Mouse (Mus musculus): ENCODE data around the gene Irs1.
A peak's percentile ranks its signal among the peaks of the same experiment; 100 is the strongest.

The Irs1 gene

DNA sequence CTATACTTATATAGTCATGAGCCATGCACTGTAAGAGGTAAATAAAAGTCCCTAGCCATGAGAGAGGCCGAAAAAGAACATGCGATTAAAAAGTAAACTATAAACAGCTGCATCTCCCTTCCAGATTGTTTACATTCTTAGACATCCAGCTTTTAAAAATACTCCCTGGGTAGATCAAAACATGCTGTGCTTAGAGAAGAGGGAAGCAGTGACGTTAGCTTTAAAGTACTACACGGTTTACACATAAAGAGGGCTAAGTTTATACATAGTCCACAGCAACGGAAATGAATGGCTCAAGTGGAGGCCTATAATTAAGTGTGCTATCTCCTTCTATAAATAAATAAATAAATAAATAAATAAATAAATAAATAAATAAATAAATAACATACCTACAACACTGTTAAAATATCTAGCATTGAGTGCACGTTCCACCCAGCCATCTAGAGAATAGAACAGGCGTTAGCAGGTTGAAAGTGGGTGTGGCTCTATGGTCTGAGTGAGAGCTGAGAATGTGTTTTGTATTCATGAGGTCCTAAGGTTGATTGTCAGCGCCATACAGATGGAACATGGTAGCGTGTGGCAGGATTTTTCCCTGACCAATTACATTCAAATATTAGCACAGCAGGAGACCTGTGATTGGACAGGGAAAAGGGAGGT is 37.3 kb downstream of the Irs1 start:
- no peak for DNase-seq (ENCODE audit: low spot score in 2 of 2)

DNA sequence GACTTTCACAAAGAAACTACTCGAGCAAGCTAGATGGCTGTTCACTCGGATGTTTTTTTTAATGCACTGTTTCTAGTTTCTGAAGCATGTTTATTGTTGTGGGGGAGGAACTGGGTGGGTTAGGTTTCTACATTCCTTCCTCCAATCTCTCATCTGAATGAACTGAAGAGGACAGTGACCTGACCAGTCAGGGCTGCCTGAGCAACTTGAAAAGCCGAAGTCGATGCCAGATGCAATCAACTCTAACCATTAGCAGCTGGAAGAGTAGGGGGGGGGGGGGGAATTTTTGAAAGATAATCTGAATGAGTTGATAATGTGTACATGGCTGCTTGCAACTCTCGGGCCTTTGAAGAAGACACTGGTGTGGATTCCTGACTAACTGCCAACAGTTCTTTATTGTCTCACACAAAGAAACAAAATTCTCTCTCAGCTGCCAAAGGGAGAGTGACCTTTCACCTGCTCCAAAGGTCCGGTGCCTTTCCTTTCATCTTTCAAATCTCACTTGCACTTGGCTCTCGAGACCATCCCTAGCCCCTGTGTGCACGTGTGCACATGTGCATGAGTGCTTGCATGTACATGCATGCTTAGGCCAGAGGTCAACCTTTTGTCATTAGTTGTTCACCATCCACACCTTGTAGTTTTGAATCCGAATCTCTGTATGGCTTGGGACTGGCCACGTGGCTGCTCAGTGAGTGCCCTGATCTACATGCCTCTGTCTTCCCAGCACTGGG is 43.8 kb downstream of the Irs1 start:
- DNase-seq (ENCODE audit: low spot score in 2 of 2) = no peak

DNA sequence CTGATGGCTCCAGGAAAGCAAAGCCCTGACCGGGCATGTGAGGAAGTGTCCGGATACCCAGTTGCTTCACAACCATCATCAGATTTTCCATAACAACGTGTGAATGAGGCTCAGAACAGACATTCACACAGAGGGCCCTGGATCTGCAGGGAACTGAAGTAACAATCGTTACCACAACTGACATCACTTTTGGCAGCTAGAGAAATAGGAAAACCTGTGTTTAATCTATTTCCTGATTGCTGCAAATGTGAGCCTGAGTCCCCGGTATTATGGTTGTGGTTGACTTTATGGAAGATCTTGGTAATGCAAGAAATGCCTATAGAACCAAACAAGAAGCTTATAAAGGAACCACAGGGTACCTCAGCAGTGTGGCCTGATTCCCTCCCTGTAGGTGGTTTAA is 46.2 kb downstream of the Irs1 start:
- DNase-seq (ENCODE audit: low spot score in 2 of 2) = no peak

DNA sequence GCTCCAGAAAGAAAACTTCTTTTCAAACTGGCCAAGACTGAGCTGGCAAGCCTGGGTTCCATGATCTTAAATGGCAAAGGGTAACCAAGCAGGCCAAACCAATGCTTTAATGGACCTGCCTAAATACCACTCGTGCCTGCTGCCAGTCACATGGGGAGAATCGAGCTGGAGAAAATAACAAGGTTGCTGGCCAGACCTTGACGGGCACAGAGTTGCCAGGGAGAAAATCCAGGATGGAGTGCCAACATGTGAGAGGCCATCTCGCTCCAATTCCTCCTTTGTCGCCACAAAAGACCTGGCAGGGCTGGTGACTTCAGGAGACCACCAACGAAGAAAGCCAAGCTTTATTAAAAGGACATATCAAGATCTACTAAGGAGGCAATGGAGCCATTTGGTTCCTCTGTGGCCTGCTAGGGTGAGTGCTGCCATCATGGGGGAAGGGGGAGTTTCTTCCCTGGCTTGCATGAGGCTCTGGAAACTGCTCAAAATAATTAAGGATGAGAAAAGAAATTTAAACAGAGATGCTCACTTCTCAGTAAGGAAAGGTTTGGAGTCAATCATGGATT is 47.9 kb downstream of the Irs1 start:
- DNase-seq (ENCODE audit: low spot score in 2 of 2) = no peak

DNA sequence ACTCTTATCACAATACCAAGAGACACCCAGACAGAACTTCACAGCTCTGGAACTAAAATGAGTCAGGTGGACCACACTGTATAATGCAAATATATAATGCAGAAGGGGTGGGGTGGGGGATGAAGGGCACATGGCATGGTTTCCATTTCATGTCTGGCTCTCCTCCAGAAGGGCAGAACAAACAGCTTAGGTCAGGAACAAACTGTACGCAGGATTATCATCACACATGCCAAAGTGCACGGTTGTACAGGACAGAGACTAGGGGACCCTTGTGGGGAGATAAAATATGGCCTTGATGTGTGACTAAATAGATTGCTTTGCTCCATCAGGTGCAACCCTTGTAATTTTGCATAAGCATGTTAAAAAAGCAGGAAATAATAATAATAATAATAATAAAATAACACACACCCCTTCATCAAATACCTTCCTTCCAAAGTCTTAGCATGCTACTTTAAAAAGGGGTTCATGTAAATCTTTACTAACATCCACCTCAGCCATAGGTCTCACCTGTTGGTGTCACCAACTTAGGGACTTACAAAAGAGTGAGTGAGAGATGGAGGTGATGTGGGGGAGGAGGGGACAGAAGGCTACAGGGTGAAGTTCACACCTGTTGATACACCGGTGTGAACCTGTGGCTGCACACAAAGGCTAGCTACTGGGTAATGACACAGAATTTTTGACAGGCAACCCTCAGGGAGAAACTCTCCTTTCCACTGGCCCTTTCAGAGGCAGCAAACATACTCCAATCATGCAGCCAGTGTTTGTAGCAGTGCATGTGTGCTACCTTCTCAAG is 51.6 kb downstream of the Irs1 start:
- DNase-seq (ENCODE audit: low spot score in 2 of 2) = no peak

DNA sequence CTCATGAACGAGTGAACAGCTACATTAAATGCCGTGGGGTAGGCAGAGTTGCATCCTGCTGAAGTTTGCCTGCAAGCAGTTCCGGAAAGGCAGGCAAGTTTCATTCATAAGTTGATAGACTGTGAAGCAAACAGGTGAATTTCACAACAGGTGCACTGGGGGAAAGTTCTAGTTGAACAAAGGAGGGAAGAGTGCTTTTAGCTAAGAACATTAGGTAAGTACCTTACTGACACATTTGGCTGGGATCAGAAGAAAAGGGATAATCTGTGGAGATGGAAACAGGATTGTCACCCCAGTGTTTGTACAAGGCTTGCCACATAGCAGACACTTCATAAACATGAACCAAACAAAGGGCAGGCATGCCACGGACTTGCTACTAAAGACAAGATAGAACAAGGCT is 53.0 kb downstream of the Irs1 start:
- no peak for DNase-seq (ENCODE audit: low spot score in 2 of 2)

DNA sequence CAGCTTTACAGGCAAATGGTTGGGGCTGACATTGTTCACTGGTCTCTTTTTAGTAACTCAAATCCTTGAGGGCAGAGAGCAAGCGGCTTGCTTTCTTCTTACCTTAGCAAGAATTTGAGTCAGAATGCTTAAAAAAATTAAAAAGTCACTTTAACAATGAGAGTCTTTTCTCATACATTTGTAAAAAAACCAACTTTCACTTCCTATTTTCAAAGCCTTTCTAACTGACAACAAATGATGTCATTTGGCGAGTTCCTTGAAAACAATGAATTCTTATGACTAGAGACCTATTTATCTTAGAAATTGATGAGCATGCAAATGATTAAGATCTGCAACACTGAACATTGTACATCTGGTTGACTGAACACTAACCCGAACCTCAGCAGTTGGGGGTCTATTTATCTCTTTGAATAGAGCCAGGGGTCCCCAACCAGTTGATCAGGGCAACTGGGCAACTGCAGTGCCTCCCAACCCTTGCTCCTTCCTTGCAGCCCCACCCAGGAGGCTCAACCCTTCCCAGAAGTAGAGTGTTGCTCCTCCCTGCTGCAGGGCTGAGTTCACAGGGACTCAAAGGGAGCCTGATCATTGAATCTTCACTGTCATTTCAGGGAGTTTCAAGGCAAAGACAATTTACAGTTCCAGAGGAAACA is 55.6 kb downstream of the Irs1 start:
- no peak for DNase-seq (ENCODE audit: low spot score in 2 of 2)

DNA sequence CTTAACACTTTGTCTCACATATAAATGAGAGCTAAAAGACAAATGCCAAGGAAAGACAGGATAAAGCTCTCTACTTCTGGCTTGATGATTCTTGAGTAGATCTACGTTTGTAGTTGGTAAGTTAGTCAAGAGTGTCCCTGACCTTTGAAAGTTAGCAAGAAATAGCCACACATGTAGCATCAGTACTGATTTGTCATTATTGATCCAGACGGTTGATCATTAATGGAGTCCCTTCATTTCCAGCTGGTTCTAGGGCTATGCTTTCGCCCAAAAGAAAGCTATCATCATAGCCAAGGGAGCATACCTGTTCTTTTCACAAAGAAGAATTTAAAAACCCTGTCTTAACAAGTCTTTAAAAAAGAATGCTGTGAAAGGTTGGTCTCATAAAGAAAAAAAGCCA is 56.6 kb downstream of the Irs1 start:
- DNase-seq (ENCODE audit: low spot score in 2 of 2) = no peak

DNA sequence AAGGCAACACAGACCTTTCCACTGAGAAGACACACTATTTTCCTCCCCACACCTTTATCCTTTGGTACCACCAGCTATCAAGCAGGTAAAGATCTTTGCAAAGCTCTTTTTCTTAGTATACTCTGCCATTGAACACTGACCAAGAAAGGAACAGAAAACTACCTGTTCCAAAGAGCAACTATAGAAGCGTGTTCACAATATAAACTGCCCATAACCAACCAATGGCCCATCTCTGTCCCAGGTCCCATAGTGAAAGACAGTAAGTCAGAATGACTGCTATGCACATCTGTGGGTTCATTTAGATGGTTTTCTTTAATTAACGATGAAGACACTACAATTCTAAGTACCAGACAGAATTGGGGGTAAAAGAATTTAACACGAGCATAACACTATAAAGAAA is 58.4 kb downstream of the Irs1 start, which contains the start of gene Gm9747:
TSS of gene Gm9747 (plus strand) at position 301 of the 400 bp plus-strand sequence.
- DNase-seq (ENCODE audit: low spot score in 2 of 2) = no peak

DNA sequence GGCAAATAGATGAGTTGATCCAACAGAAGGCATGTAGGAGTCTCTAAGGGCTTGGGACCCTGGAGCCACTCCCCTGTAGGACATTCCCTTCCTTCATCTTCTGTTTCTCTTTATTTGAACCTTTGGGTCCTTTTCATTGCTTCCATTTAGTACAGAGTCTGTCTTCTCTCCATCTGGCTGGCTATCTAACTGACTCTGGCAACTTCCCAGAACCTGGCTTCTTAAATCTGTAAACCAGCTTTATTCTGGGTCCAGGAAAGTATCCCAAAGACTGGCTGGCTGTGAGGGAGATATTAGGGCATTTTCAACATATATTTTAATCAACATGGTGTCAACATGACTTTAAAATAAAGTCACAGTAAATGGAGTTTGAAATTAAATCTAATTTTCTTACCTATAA is 62.4 kb downstream of the Irs1 start:
- no peak for DNase-seq (ENCODE audit: low spot score in 2 of 2)

DNA sequence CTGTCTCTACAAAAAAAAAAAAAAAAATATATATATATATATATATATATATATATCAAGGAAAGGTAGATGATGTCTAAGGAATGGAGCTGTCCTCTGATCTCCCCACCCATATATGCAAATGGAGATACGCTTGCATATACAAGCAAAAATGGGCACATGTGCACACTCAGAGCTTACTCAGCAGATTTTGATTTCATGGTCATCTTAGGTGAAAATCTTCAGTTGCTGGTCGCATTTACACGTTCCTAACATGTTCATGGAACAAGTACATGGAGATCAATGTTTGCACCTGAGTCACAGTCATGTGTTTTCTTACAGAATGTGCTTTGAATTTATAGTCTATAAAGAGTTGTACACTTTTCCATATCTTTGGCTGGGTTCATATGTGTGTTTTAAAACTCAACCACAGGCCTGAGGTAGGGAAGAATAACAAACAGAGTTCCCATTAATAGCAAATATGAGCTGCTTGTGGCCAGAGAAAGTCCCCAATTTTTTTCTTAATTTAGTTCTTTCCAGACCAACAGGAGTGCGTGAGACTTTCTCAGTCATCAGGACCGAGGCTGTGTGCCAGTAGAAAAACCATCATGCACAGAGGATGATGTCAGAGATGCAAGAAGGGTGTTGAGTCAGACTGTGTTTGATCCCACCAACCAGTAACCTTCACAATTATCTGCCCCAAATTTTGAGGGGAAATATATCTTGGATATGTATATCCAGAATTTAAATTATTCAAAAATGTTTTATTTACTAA is 68.0 kb downstream of the Irs1 start:
- no peak for DNase-seq (ENCODE audit: low spot score in 2 of 2)

DNA sequence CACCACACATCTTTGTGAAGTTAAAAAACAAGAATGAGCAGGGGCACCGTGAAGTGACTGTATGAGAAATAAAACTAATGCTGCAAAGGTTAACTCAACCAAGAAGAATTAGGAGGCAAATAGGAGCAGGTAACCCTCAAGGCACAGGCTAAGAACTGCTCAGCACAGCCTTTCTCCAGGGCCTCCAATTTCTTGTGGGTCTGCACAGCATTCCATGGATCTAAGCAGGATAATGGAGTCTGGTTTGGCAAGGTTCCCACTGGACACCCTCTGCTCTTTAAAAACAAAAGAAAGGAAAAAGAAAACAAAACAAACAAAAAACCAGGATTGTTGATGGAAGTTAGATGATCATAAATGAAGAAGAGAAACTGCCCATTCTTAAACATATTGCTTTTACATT is 69.8 kb downstream of the Irs1 start:
- DNase-seq (ENCODE audit: low spot score in 2 of 2) = no peak

DNA sequence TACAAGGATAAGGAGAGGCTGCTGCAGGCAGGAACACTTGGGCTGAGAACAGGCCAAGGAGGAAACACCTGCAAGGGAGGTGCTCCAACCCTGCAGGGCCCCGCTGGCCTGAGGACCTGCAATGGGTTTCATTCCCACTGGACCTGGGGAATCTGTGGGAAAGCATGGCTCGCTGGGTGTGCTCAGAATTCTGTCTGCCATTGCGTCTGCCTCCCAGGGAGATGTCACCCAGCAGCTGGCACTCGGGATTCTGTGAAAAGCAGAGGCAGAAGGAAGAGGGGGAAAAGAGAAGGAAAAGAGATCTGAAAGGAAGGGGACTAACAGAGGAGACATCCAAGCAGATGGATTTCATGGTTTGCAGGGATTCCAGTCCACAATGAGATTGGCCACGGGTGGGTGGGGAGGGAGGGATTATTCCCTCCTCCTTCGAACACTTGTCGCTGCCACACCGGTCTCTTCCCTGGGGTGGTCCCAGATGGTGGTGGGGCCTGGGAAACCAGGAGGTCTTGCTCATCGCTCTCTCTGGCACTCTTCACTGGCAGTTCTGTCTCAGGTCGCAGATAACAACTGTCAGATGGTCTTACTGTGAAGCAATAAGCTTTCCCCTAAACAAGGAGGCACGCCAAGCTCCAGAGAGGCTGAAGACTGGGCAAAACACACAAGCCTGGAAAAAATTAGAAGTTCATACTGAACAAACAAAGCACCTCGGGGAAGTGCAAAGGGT is 70.4 kb downstream of the Irs1 start:
- DNase-seq (ENCODE audit: low spot score in 2 of 2) = no peak

DNA sequence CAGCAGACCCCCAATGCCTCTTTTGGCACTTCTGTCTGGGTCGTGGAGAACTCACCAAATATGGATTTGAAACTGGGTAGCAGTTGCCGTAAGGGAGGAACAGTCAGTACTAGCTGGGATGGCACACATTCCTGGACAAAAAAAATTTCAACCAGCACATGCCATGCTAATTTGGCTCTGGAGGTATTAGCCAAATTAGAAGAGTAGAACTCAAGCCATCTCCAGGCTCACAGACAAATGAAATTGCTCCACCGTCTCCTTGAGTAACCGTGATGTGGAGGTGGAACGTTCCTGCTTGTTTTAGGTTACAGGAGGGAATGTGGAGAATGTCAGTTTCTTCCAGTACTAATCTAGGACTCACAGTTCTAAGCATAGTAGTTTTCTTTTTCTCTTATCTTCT is 83.7 kb downstream of the Irs1 start:
- DNase-seq (ENCODE audit: low spot score in 2 of 2) = no peak

DNA sequence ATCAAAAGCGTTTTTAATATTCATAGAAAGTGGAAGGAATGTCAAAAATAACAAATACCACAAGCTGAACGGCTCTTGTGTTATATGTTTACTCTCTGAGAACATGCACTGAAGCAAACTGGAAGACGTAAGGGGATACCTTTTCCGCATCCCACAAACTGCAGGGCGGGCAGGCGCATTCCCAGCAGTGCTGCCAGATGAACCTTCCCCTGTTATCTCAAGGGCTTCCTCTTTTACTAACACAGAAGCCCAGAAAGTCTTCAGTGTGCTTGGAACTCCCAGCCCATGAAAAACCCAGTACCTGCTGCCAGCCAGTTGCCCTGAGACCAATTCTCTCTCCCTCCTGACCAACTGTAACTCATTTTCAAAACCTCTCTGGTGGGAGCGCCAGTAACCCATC is 90.6 kb downstream of the Irs1 start:
- no peak for DNase-seq (ENCODE audit: low spot score in 2 of 2)

DNA sequence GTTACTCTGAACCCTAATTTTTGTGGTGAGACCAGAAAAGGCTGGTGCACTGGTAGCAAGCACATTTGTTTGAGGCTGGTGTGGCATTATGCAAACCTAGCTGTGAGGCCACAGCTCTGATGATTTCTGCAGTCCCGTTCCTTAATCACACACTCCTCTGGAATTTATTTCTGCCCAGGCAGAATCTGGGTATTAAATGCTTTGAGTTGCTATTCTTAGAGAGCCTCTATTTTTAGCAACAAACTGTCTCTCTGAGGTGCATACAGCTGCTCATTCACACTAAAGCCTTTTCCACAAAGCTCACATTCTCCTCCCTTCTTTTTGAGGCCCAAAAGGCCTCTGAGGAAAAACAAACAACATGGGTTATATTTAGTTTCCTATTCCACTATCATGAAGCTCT is 91.3 kb downstream of the Irs1 start:
- DNase-seq (ENCODE audit: low spot score in 2 of 2) = no peak

DNA sequence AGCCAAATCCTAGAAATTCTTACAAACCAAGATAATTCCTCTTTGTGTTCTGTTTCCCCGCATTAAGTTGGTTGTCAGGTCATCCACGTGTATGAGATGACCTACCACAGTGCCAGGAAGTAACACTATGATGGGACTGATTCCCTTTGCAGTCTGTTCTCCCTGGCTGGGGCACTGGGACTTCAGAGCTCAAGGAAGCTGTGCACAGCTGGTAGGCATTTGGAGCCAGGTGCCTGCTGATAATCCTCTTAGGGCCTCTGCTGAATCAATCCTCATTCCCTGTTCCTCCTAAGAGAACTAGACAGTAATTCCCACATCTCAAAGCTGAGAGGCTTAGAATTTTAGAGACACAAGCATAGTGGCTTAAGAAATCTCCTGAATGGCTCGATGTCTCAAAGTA is 99.6 kb downstream of the Irs1 start:
- no peak for DNase-seq (ENCODE audit: low spot score in 2 of 2)

DNA sequence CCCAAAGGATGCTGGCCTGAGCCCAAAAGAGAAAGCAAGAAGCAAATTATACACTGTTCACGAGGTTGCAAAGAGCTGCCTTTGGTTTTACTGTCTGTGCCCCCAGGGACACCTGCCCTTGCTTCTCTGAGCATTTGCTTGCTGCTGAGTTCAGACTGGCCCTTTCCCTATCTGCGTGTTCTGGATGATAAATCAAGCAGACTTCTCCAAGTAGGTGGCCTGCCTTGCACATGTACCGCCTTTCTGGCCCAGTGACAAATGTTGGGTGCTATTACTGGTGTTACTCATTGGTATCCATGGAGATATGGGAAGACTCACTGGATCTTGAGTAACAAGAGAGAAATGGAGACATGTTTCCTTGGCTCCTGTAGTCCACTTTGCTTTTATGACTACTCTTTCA is 101.7 kb downstream of the Irs1 start:
- DNase-seq (ENCODE audit: low spot score in 2 of 2) = peak; percentile 80 to 81

DNA sequence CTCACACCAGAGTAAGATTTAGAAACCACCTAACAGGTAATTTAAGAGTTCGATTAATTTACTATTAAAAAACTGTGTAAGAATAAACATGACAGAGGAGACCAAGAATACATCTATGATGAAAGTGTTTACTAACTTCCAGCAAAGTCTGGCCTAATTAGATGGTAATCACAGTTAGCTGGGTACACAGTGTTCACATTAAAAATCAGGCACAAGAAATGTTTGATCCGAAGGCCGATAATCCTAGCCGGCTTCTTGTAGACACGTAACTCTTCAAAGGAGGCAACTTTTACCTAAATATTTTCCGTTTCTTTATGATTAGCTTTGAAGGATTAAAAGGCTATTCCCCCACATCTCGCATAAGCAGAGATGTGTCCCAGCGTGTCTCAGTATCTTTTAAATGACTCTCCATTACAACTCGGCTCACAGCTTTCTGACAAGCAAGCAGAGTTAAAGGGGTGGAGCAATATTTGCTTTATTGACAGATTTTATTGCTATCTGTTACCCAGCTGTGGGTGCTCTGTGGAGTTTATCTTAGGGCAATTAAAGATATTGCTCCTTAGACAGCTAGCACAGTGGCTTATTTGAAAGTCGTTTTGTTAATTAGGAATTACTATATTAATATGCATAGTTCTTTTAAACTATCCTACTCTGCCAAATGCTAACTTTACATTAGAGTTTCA is 102.5 kb downstream of the Irs1 start:
- no peak for DNase-seq (ENCODE audit: low spot score in 2 of 2)

DNA sequence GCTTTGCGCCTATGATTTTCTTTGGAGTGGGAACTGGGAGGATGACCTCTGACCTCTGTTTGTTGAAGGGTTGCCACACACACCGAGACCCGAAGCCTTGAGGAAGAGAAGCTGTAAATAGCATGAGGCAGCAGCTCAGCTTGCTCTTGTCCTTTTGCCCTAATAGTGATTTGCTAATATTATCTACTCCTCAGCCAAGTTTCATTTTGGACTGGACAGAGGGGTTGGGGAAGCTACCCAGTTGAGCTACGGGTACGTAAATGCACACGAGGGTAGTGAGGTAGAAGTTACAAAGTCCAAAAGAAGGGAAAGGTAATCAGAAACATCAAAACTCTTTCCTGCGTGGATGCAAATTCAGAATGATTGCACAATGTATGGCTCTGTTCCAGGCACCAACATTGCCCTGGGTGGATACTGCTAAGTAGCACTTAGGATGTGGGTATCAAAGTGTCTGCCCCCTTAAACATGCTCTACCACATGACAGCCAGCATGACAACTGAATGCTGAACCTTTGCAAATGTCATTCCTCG is 107.2 kb downstream of the Irs1 start:
- DNase-seq (ENCODE audit: low spot score in 2 of 2) = no peak

Measured in right cerebral cortex, adult 2 months (tissue).